Mouse (Mus musculus) neural tube, embryonic 11.5 days (tissue): ENCODE measurements around the gene Zfhx3. TPM values are rescaled to one million over a fixed set of nuclear protein-coding genes. Genes with fewer than 3 reads are reported as not detected.

ENCODE experiments used
- ATAC-seq: fragments of 200-750 bp; cut with Nextera tagmentation; 2 replicates; pipeline ENCODE4 v1.8.0; 2017; ENCODE audit warnings: moderate number of reproducible peaks, mild to moderate bottlenecking, moderate TSS enrichment, moderate library complexity; ENCODE audit not compliant: insufficient read depth, low FRiP score, low TSS enrichment
- DNase-seq: peaks from one replicate; pipeline ENCODE4 v3.0.0-alpha.2; 2015; ENCODE audit warnings: low spot score
- H3K27ac ChIP-seq: fragments of 300-500 bp; sonication (generic); 2 replicates; pipeline ENCODE4 v1.5.1; 2014; ENCODE audit warnings: low read depth, mild to moderate bottlenecking, low read length
- H3K27me3 ChIP-seq: fragments of 300-500 bp; sonication (generic); 2 replicates; pipeline ENCODE4 v1.6.1; 2014; ENCODE audit warnings: mild to moderate bottlenecking, low read length, mixed read lengths; ENCODE audit not compliant: control insufficient read depth, insufficient read depth
- H3K36me3 ChIP-seq: fragments of 300-500 bp; sonication (generic); 2 replicates; pipeline ENCODE4 v1.6.1; 2014; ENCODE audit warnings: mild to moderate bottlenecking, low read length, moderate library complexity, mixed read lengths; ENCODE audit not compliant: control insufficient read depth, insufficient read depth
- H3K4me1 ChIP-seq: fragments of 300-500 bp; sonication (generic); 2 replicates; pipeline ENCODE4 v1.6.1; 2014; ENCODE audit warnings: low read length, mixed read lengths; ENCODE audit not compliant: control insufficient read depth, insufficient read depth
- H3K4me2 ChIP-seq: fragments of 300-500 bp; sonication (generic); 2 replicates; pipeline ENCODE4 v1.6.1; 2014; ENCODE audit warnings: low read depth, mild to moderate bottlenecking, moderate library complexity
- H3K4me3 ChIP-seq: fragments of 300-500 bp; sonication (generic); 2 replicates; pipeline ENCODE4 v1.5.1; 2014; ENCODE audit warnings: low read depth, low read length
- H3K9ac ChIP-seq: fragments of 300-500 bp; sonication (generic); 2 replicates; pipeline ENCODE4 v1.6.1; 2014; ENCODE audit warnings: mild to moderate bottlenecking, low read length
- H3K9me3 ChIP-seq: fragments of 300-500 bp; sonication (generic); 2 replicates; pipeline ENCODE4 v1.6.1; 2016; ENCODE audit warnings: low read length; ENCODE audit not compliant: control insufficient read depth
- WGBS: fragments of 180-500 bp; shearing (Covaris S2); extraction: QIAGEN DNeasy Blood & Tissue Kit; methylation state at CpG from one replicate; pipeline ENCODE4 v1.1.7; 2014; 5-methylcytosine and 5-hydroxymethylcytosine counted together
- polyA plus RNA-seq: library from polyadenylated mRNA; unstranded; fragments of >200 nt; fragmentation: Nextera tagmentation; extraction: Ambion mirVana; gene quantifications from 2 replicates; pipeline ENCODE4 v1.2.1, GENCODE M21; 2014

The Zfhx3 gene
- polyA plus RNA-seq, 1 experiment from 2014 or later, result 36.2 TPM

DNA sequence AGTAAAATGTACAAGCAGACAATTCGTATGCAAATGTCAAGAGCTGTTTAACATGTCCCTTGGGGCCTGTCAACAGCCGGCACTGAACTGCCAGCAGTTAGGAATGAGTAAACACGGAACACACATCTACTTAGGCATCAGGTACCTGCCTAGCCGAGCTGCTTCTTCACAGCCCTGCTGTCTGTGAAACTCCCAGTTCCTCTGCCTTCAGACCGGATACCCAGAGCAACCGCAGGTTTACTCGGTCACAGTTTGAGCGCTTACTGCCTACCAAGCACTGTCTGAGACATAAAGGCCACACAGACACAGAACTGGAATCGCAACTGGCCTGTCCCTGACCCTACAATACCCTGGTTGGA is 652.6 kb downstream of the Zfhx3 start:
- Histone ChIP-seq H3K9me3 (no peaks in the 10 kb centered on the region), H3K27me3 (no peaks in the 10 kb centered on the region), H3K36me3 (no peaks in the 10 kb centered on the region), H3K27ac (peak overlapping the region; percentile 9; the same call in 1 of the 2 replicates), H3K4me3 (no peak overlapping the region), H3K4me1 (peaks cover 11% of the 10 kb centered on the region; the same call in 1 of the 2 replicates), H3K4me2 (no peak overlapping the region), H3K9ac (no peak overlapping the region)
- peak; percentile 35 for DNase-seq
- no peak for ATAC-seq
- WGBS, result 54% methylated on average over 9 of the region's 9 CpGs

DNA sequence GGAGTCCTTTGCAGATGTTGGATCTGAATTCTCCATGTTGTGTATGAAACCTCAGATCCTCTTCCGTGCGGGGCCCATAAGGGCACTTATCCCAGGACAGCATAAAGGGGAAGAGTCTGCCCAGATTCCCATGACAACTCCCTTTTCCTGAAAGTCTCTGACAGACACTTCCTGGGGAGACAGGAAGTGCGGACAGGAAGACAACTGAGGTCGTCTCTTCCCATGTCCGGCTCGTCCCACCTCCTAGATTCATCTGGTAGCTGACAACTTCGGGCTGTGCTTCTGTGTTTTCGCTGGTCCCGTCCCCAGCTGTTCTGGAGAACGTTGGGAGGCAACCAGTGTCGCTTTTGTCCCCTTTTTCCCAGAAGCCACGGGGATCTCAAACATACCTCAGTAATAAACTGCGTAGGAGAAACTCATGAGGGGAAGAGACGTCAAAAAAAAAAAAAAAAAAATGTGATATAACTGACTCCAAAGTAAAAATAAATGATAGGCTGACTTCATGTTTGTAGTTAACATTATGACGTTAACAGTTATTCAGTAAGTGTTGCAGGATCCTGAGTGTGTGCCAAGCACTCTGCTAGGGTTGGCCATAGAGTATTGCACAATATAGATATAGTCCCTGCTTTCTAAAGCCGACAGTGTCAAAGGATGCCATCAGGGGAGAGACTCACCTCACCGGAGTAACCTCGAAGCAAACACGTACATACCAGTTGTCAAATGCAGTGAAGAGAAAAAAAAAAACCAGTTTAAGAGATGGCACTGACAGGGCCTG is 653.5 kb downstream of the Zfhx3 start:
- H3K9ac ChIP-seq, result no peak overlapping the region
- ATAC-seq, result no peak

DNA sequence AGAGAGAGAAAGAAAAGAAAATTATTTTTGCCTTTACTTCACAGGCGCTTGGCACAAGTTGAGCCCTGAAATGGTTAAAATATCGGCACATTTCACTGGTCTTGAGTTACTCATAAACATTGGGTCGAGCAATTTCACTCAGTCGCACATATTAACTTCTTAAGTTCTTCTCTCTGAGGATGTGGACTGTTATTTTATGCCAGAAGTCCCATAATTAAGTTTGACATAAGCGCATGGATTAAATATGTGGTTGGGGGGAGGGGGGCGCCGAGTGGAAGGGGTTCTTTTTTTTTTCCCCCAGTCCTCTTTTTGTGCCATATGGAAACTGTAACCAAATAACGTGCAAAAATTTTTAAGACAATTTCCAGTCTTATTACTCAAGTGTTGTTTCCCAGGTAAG is 656.6 kb downstream of the Zfhx3 start:
- H3K9me3 ChIP-seq, result no peaks in the 10 kb centered on the region
- H3K4me2 ChIP-seq, result no peak overlapping the region
- H3K9ac ChIP-seq, result no peak overlapping the region
- DNase-seq (no peak), ATAC-seq (no peak)
- no peaks in the 10 kb centered on the region for H3K36me3 ChIP-seq
- 0 out of 2 replicates have a peak, but pooled peaks cover 4% of the 10 kb centered on the region for H3K4me1 ChIP-seq
- no peak overlapping the region for H3K4me3 ChIP-seq
- H3K27ac ChIP-seq, result no peak overlapping the region
- WGBS, result 80% methylated on average over 8 of the region's 8 CpGs
- H3K27me3 ChIP-seq, result no peaks in the 10 kb centered on the region

More for the DNA sequence above, 653.5 kb downstream of the Zfhx3 start:
- H3K27ac ChIP-seq, result no peak overlapping the region
- no peaks in the 10 kb centered on the region for H3K36me3 ChIP-seq
- no peak overlapping the region for H3K4me2 ChIP-seq
- no peak for DNase-seq
- H3K9me3 ChIP-seq, result no peaks in the 10 kb centered on the region
- H3K4me1 ChIP-seq, result peaks cover 11% of the 10 kb centered on the region; the same call in 1 of the 2 replicates
- H3K4me3 ChIP-seq, result no peak overlapping the region
- H3K27me3 ChIP-seq, result no peaks in the 10 kb centered on the region
- WGBS, result 86% methylated on average over 19 of the region's 19 CpGs

DNA sequence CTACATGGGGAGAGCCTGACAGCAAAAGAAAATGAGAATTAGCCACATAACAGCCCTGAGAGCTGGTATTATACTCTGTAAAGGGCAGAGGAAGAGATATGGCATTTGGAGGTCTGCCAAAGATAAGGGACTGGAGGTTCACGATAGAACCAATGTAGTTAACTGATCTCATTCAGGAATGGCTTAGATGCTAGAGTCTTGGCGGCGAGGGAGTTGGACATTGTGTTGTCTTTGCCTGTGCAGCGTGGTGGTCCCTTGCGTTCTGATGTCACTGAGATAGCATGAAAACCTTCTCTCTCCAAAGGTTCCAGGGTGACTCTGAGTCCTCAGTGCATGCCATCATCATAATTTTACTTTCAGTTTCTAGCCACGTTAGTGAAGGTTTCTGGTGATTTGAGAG is 657.1 kb downstream of the Zfhx3 start:
- H3K9ac ChIP-seq, result no peak overlapping the region

GRCm38 (mm10) chr8:108608678-108609077 is 666.2 kb downstream of the Zfhx3 start:
- Histone ChIP-seq H3K9ac (no peak overlapping the region), H3K9me3 (no peaks in the 10 kb centered on the region), H3K4me1 (peaks cover 5% of the 10 kb centered on the region; the same call in 1 of the 2 replicates), H3K4me2 (no peak overlapping the region), H3K27ac (no peak overlapping the region), H3K27me3 (no peaks in the 10 kb centered on the region), H3K4me3 (no peak overlapping the region), H3K36me3 (no peaks in the 10 kb centered on the region)
- no peak for ATAC-seq
- WGBS, result 56% methylated on average over 5 of the region's 5 CpGs
- DNase-seq, result no peak

More for the DNA sequence above, 657.1 kb downstream of the Zfhx3 start:
- H3K4me3 ChIP-seq, result no peak overlapping the region
- no peaks in the 10 kb centered on the region for H3K9me3 ChIP-seq
- ATAC-seq (no peak), DNase-seq (no peak)
- no peaks in the 10 kb centered on the region for H3K36me3 ChIP-seq
- no peak overlapping the region for H3K27ac ChIP-seq
- H3K27me3 ChIP-seq, result no peaks in the 10 kb centered on the region
- H3K4me1 ChIP-seq, result 0 out of 2 replicates have a peak, but pooled peaks cover 3% of the 10 kb centered on the region
- 91% methylated on average over 6 of the region's 6 CpGs for WGBS
- H3K4me2 ChIP-seq, result no peak overlapping the region

GRCm38 (mm10) chr8:108609114-108609513 is 666.7 kb downstream of the Zfhx3 start:
- Histone ChIP-seq H3K9me3 (no peaks in the 10 kb centered on the region), H3K27ac (no peak overlapping the region), H3K9ac (no peak overlapping the region), H3K4me2 (no peak overlapping the region), H3K4me1 (peaks cover 5% of the 10 kb centered on the region; the same call in 1 of the 2 replicates), H3K36me3 (no peaks in the 10 kb centered on the region), H3K4me3 (no peak overlapping the region), H3K27me3 (no peaks in the 10 kb centered on the region)
- DNase-seq (no peak), ATAC-seq (no peak)
- 78% methylated on average over 5 of the region's 5 CpGs for WGBS

DNA sequence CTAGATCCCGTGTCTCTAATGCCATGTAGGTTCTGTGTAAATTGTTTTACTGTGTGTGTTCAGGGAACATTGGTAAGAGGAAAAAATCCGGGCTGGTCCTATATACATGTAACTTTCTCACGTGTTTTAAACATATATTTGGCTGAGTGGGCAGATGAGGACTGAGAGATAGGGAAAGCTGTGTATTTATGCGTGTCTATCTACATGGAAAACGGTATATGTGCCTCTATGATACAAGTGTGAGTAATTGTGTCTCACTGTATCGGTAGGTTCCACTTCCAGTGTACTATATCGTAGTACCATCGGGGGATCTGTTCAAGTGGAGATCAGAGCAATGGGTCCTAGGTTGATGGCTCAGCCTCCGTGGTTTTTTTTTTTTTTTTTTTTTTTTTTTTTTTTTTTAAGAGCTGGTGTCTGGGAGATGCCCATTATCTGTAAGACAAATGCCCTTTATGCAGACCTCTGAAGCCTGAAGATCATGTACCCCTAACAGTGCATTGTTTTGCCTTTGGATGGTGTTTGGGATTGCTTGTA is 668.8 kb downstream of the Zfhx3 start:
- peaks cover 5% of the 10 kb centered on the region; the same call in 1 of the 2 replicates for H3K4me1 ChIP-seq
- ATAC-seq (no peak), DNase-seq (no peak)
- H3K4me2 ChIP-seq, result no peak overlapping the region
- H3K27ac ChIP-seq, result no peak overlapping the region
- no peak overlapping the region for H3K4me3 ChIP-seq
- H3K9ac ChIP-seq, result no peak overlapping the region
- no peaks in the 10 kb centered on the region for H3K36me3 ChIP-seq
- no peaks in the 10 kb centered on the region for H3K27me3 ChIP-seq
- WGBS, result 88% methylated on average over 9 of the region's 9 CpGs
- H3K9me3 ChIP-seq, result no peaks in the 10 kb centered on the region

- DNase-seq (no peak), ATAC-seq (no peak)
- no peak overlapping the region for H3K9ac ChIP-seq
- no peaks in the 10 kb centered on the region for H3K27me3 ChIP-seq
- WGBS, result 79% methylated on average over 11 of the region's 11 CpGs
- H3K4me1 ChIP-seq, result peaks cover 5% of the 10 kb centered on the region; the same call in 1 of the 2 replicates
- H3K27ac ChIP-seq, result no peak overlapping the region
- H3K4me3 ChIP-seq, result no peak overlapping the region
- no peaks in the 10 kb centered on the region for H3K36me3 ChIP-seq
- H3K4me2 ChIP-seq, result no peak overlapping the region
- no peaks in the 10 kb centered on the region for H3K9me3 ChIP-seq
These were observed 669.5 kb downstream of the Zfhx3 start for GRCm38 (mm10) chr8:108611792-108612413.
